Mouse (Mus musculus) heart, embryonic 13.5 days (tissue): ENCODE results near the gene Fcer1g. TPM values are rescaled to one million over a fixed set of nuclear protein-coding genes. Genes with fewer than 3 reads are reported as not detected.

Experiments
- polyA plus RNA-seq: library from polyadenylated mRNA; unstranded; fragments of >200 nt; fragmentation: Nextera tagmentation; extraction: Ambion mirVana; gene quantifications from 2 replicates; pipeline ENCODE4 v1.2.1, GENCODE M21; 2015

Gene Fcer1g
- polyA plus RNA-seq, 1 experiment from 2014 or later, result 33.1 TPM

Other genes with a start within 250 kb of the Fcer1g start
- gene Fcgr4, start 215.4 kb downstream of the Fcer1g start, polyA plus RNA-seq, result 0.37 and 0.85 TPM in 2 replicates
- gene Fcgr3, start 169.4 kb downstream of the Fcer1g start, polyA plus RNA-seq, result 6.9 and 9.1 TPM in 2 replicates
- 2.8 TPM in 2 replicates for gene Cfap126, start 120.4 kb downstream of the Fcer1g start, polyA plus RNA-seq
- gene Sdhc, start 83.8 kb downstream of the Fcer1g start, polyA plus RNA-seq, result 457 and 493 TPM in 2 replicates
- gene Mpz, start 83.7 kb downstream of the Fcer1g start, polyA plus RNA-seq, result 0.33 and 0.36 TPM in 2 replicates
- gene Pcp4l1, start 38.1 kb downstream of the Fcer1g start, polyA plus RNA-seq, result 38.3 and 39.3 TPM in 2 replicates
- 0.25 and 0.36 TPM in 2 replicates for gene Nr1i3, start 20.4 kb downstream of the Fcer1g start, polyA plus RNA-seq
- 44.8 and 52.5 TPM in 2 replicates for gene Tomm40l, start 11.9 kb downstream of the Fcer1g start, polyA plus RNA-seq
- 21.9 and 119 TPM in 2 replicates for gene Apoa2, start 9.3 kb downstream of the Fcer1g start, polyA plus RNA-seq
- 3.5 and 3.6 TPM in 2 replicates for gene Adamts4, start 16.1 kb upstream of the Fcer1g start, polyA plus RNA-seq
- gene Ndufs2, start 17.0 kb upstream of the Fcer1g start, polyA plus RNA-seq, result 424 and 495 TPM in 2 replicates
- 54.6 and 55.1 TPM in 2 replicates for gene B4galt3, start 36.0 kb upstream of the Fcer1g start, polyA plus RNA-seq
- 36.1 and 42.1 TPM in 2 replicates for gene Ppox, start 46.8 kb upstream of the Fcer1g start, polyA plus RNA-seq
- gene Usp21, start 53.6 kb upstream of the Fcer1g start, polyA plus RNA-seq, result 48.4 and 52.2 TPM in 2 replicates
- 77.2 and 89.6 TPM in 2 replicates for gene Ufc1, start 60.7 kb upstream of the Fcer1g start, polyA plus RNA-seq
- 34.6 and 37.6 TPM in 2 replicates for gene Dedd, start 94.8 kb upstream of the Fcer1g start, polyA plus RNA-seq
- 34.8 and 36.9 TPM in 2 replicates for gene Nit1, start 111.3 kb upstream of the Fcer1g start, polyA plus RNA-seq
- 85.4 and 97.8 TPM in 2 replicates for gene Pfdn2, start 111.3 kb upstream of the Fcer1g start, polyA plus RNA-seq
- gene Klhdc9, start 126.4 kb upstream of the Fcer1g start, polyA plus RNA-seq, result 0.65 and 0.76 TPM in 2 replicates
- gene Nectin4, start 135.7 kb upstream of the Fcer1g start, polyA plus RNA-seq, result 0.23 and 0.27 TPM in 2 replicates
- gene Arhgap30, start 154.6 kb upstream of the Fcer1g start, polyA plus RNA-seq, result 0.78 and 0.92 TPM in 2 replicates
- 52.1 and 53.3 TPM in 2 replicates for gene Usf1, start 176.9 kb upstream of the Fcer1g start, polyA plus RNA-seq
- gene Tstd1, start 184.5 kb upstream of the Fcer1g start, polyA plus RNA-seq, result 3.1 and 3.6 TPM in 2 replicates
- gene F11r, start 203.2 kb upstream of the Fcer1g start, polyA plus RNA-seq, result 61.8 and 66.1 TPM in 2 replicates